Mouse (Mus musculus): Measurements from ENCODE around the gene Fyttd1. TPM values are rescaled to one million over a fixed set of nuclear protein-coding genes. Genes with fewer than 3 reads are reported as not detected.

Fyttd1 gene
- polyA plus RNA-seq, 1 experiment from 2014 or later: 98.7 TPM

DNA sequence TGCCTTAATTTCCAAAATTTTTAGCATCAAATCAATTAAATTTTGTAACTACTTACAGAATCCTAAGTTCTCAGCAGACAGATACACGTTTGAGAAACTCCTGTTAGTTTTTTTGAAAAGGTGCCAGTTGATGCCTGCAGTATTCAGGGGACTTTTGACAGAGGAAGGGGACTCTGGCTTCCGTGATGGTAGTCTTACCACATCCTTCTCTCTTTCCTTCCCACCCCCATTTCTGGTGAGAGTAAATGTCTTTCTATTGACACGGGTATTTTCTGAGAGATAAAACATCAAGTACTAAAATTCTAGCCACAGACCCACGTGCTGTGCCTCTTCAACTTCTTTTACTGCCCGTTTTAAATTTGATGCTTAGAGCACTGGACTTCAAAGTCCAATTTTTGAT lies 76.5 kb downstream of the Fyttd1 start:
- Histone ChIP-seq H3K27ac (no peak overlapping the region), H3K27me3 (no peaks in the 10 kb centered on the region), H3K36me3 (peaks cover 26% of the 10 kb centered on the region), H3K4me1 (no peaks in the 10 kb centered on the region), H3K4me2 (no peak overlapping the region), H3K9ac (no peak overlapping the region), H3K4me3 (replicated peaks) (no peak overlapping the region), H3K9me3 (replicated peaks) (no peaks in the 10 kb centered on the region)
- no peak for ATAC-seq (replicated peaks; ENCODE audit: low FRiP score)
- 79% methylated on average over 5 of the region's 5 CpGs for WGBS

- Histone ChIP-seq H3K27me3 (no peaks in the 10 kb centered on the region), H3K4me1 (no peaks in the 10 kb centered on the region), H3K27ac (no peak overlapping the region), H3K9me3 (replicated peaks) (no peaks in the 10 kb centered on the region), H3K9ac (no peak overlapping the region), H3K4me2 (no peak overlapping the region), H3K36me3 (peaks cover 28% of the 10 kb centered on the region), H3K4me3 (replicated peaks) (no peak overlapping the region)
- 53% methylated on average over 5 of the region's 6 CpGs for WGBS
- no peak for ATAC-seq (replicated peaks; ENCODE audit: low FRiP score)
These were observed 77.0 kb downstream of the Fyttd1 start for GRCm38 (mm10) chr16:32954304-32954703.

GRCm38 (mm10) chr16:32956889-32957288 lies 79.6 kb downstream of the Fyttd1 start:
- no peak overlapping the region for H3K27ac ChIP-seq
- H3K36me3 ChIP-seq: peaks cover 44% of the 10 kb centered on the region
- no peaks in the 10 kb centered on the region for H3K27me3 ChIP-seq
- H3K4me2 ChIP-seq: no peak overlapping the region
- H3K4me3 ChIP-seq (replicated peaks): no peak overlapping the region
- 71% methylated on average over 5 of the region's 5 CpGs for WGBS
- ATAC-seq (replicated peaks; ENCODE audit: low FRiP score): no peak
- no peaks in the 10 kb centered on the region for H3K9me3 ChIP-seq (replicated peaks)
- H3K4me1 ChIP-seq: no peaks in the 10 kb centered on the region
- no peak overlapping the region for H3K9ac ChIP-seq

Other genes with a start within 250 kb of the Fyttd1 start
- 9.3 and 12.4 TPM in 2 replicates for gene Tnk2, start 233.6 kb upstream of the Fyttd1 start, polyA plus RNA-seq (2015; fragmentation: Nextera tagmentation; extraction: Ambion mirVana)
- gene Muc4, start 141.6 kb upstream of the Fyttd1 start, polyA plus RNA-seq (2015; fragmentation: Nextera tagmentation; extraction: Ambion mirVana): 0.06 and 0.25 TPM in 2 replicates
- 4.4 and 4.6 TPM in 2 replicates for gene Muc20, start 80.1 kb upstream of the Fyttd1 start, polyA plus RNA-seq (2015; fragmentation: Nextera tagmentation; extraction: Ambion mirVana)
- not detected in 2 replicates for gene Smbd1, start 67.0 kb upstream of the Fyttd1 start, polyA plus RNA-seq (2015; fragmentation: Nextera tagmentation; extraction: Ambion mirVana)
- gene Rubcn, start 266 bp downstream of the Fyttd1 start, polyA plus RNA-seq (2015; fragmentation: Nextera tagmentation; extraction: Ambion mirVana): 17.8 and 21.9 TPM in 2 replicates
- 23.6 and 25.9 TPM in 2 replicates for gene Lrch3, start 36.6 kb downstream of the Fyttd1 start, polyA plus RNA-seq (2015; fragmentation: Nextera tagmentation; extraction: Ambion mirVana)
- 3.9 and 4.2 TPM in 2 replicates for gene Iqcg, start 178.7 kb downstream of the Fyttd1 start, polyA plus RNA-seq (2015; fragmentation: Nextera tagmentation; extraction: Ambion mirVana)
- 999 and 1,117 TPM in 2 replicates for gene Rpl35a, start 179.0 kb downstream of the Fyttd1 start, polyA plus RNA-seq (2015; fragmentation: Nextera tagmentation; extraction: Ambion mirVana)
- gene Lmln, start 185.0 kb downstream of the Fyttd1 start, polyA plus RNA-seq (2015; fragmentation: Nextera tagmentation; extraction: Ambion mirVana): 2.3 and 4.1 TPM in 2 replicates